Mouse (Mus musculus): ENCODE measurements around the gene Atrnl1.

DNA sequence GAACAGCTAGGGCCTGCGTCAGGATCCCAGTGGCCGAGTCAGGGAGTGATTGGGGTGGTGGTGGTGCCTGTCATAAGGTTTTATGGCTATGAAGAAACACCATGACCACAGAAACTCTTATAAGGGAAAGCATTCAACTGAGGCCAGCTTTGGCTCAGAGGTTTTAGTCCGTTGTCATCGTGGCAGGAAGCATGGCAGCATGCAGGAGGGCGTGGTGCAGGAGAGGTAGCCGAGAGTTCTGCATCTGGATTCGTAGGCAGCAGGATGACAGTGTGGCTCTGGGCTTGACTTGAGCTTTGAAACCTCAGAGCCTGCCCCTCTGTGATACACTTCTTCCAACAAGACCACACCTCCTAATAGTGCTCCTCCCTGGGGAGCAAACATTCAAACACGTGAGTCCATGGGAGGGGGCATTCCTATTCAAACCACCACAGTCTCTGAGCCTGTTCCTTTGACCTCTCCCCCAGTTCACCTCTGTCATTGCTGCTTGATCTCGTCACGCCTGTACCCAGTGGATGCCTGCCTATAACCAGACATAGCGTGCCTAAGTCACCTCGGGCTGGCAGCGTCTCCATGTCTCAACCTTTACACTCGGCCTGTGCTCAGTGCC, 412.5 kb downstream of the Atrnl1 start:
- TF ChIP-seq POLR2A (IDR thresholded peaks at IDR 0.05; ENCODE audit: borderline replicate concordance, extremely low read depth, low read depth, low read length) (no peak), CTCF (IDR thresholded peaks at IDR 0.05; ENCODE audit: insufficient read depth, low read length) (no peak)
